Mouse (Mus musculus) lung, embryonic 16.5 days (tissue): ENCODE measurements at regions not wholly inside any gene's neighbourhood (a gene's known extent, or its start where the extent isn't known, plus 50 kb on each side); places are given as distances from the start of the nearest gene placed in this dataset.
A peak's percentile ranks its signal among the peaks of the same experiment; 100 is the strongest.

Experiments used
- ATAC-seq: fragments of 200-750 bp; cut with Nextera tagmentation; 2 replicates; pipeline ENCODE4 v1.8.0; 2017; ENCODE audit warnings: low read depth, mild to moderate bottlenecking, moderate library complexity
- H3K27ac ChIP-seq: fragments of 300-500 bp; sonication (generic); 2 replicates; pipeline ENCODE4 v1.5.1; 2014; ENCODE audit warnings: mild to moderate bottlenecking, control low read depth, low read length
- H3K27me3 ChIP-seq: fragments of 300-500 bp; sonication (generic); 2 replicates; pipeline ENCODE4 v1.6.1; 2014; ENCODE audit warnings: low read depth, low read length, mixed read lengths; ENCODE audit not compliant: control insufficient read depth, insufficient read depth
- H3K36me3 ChIP-seq: fragments of 300-500 bp; sonication (generic); 2 replicates; pipeline ENCODE4 v1.6.1; 2014; ENCODE audit warnings: low read length; ENCODE audit not compliant: control insufficient read depth, insufficient read depth
- H3K4me1 ChIP-seq: fragments of 300-500 bp; sonication (generic); replicated peaks from 2 replicates; pipeline ENCODE4 v1.6.1; 2014; ENCODE audit warnings: low read length, mixed read lengths; ENCODE audit not compliant: control insufficient read depth, insufficient read depth
- H3K4me2 ChIP-seq: fragments of 300-500 bp; sonication (generic); 2 replicates; pipeline ENCODE4 v1.6.1; 2014; ENCODE audit warnings: low read depth, low read length, control low read depth
- H3K4me3 ChIP-seq: fragments of 300-500 bp; sonication (generic); 2 replicates; pipeline ENCODE4 v1.5.1; 2014; ENCODE audit warnings: mild to moderate bottlenecking, low read length, control low read depth
- H3K9ac ChIP-seq: fragments of 300-500 bp; sonication (generic); 2 replicates; pipeline ENCODE4 v1.6.1; 2014; ENCODE audit warnings: low read length, control low read depth
- H3K9me3 ChIP-seq: fragments of 300-500 bp; sonication (generic); 2 replicates; pipeline ENCODE4 v1.6.1; 2016; ENCODE audit warnings: low read length; ENCODE audit not compliant: control insufficient read depth
- WGBS: fragments of 180-500 bp; shearing (Covaris S2); extraction: QIAGEN DNeasy Blood & Tissue Kit; methylation state at CpG from one replicate; pipeline ENCODE4 v1.1.7; 2014; 5-methylcytosine and 5-hydroxymethylcytosine counted together

GRCm38 (mm10) chr1:72013863-72014262 lies 198.2 kb downstream of the Mreg start:
- Histone ChIP-seq H3K9me3 (no peaks in the 10 kb centered on the region), H3K27me3 (no peaks in the 10 kb centered on the region), H3K4me2 (no peak overlapping the region), H3K36me3 (no peaks in the 10 kb centered on the region), H3K4me1 (peaks cover 12% of the 10 kb centered on the region), H3K27ac (no peak overlapping the region), H3K4me3 (no peak overlapping the region), H3K9ac (no peak overlapping the region)
- 77% methylated on average over 7 of the region's 7 CpGs for WGBS
- no peak for ATAC-seq

DNA sequence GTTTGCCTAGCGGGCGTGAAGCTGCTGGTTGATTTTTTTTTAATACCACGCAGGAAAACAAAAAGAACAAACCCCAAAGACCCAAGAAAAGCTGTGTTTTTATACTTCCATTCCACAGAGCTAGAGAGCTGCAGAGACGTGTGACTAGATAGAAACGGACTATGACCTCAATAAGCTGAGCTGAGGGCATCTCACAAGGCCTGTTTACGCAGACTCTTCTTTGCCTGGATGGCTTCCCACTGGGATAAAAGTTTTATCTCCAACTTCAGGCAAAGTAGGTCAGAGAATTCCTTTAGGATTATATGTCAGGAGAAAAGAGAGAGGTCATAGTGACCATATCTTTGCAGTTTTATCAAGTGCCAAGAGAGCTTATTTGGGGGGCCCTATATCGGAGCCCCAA lies 199.4 kb downstream of the Mreg start:
- Histone ChIP-seq H3K4me2 (no peak overlapping the region), H3K4me3 (no peak overlapping the region), H3K9me3 (no peaks in the 10 kb centered on the region), H3K27ac (no peak overlapping the region), H3K9ac (no peak overlapping the region), H3K36me3 (no peaks in the 10 kb centered on the region), H3K27me3 (no peaks in the 10 kb centered on the region), H3K4me1 (peaks cover 10% of the 10 kb centered on the region; the same call in 1 of the 2 replicates)
- 72% methylated on average over 7 of the region's 7 CpGs for WGBS
- no peak for ATAC-seq

DNA sequence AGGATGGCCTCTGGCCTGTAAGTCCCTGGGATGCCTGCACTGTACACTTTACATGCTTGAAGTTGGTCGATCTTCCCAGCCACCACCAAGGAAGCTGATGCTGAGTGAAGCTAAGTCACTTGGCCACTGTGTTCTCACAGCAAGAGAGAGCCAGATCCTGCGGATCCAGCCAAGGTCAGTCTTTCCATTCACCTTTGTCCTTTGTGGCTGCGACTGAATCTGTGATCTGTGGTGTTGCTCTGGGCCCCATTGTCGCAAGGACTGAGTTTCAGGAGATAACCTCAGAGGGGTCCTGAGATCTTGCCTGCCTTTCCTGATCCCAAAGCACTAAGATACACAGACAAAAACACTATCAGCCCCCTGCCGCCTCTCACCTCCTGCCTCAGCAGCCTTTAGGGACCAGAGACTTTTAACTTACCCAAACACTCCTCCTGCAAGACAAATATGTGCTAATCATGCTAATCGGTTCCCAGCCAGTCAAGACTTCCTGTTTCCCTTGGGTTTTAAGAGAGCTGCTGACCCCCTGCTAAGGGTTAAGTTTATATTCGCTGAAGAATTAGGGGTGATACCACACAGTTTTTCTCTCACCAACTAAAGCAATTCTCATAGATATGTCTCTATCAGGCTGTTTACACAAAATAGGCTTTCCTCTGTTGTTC lies 202.7 kb downstream of the Mreg start:
- Histone ChIP-seq H3K27me3 (no peaks in the 10 kb centered on the region), H3K4me3 (no peak overlapping the region), H3K9ac (no peak overlapping the region), H3K4me1 (peaks cover 5% of the 10 kb centered on the region; the same call in 1 of the 2 replicates), H3K27ac (no peak overlapping the region), H3K9me3 (no peaks in the 10 kb centered on the region), H3K4me2 (no peak overlapping the region), H3K36me3 (no peaks in the 10 kb centered on the region)
- no peak for ATAC-seq
- WGBS, result 20% methylated on average over 7 of the region's 7 CpGs

DNA sequence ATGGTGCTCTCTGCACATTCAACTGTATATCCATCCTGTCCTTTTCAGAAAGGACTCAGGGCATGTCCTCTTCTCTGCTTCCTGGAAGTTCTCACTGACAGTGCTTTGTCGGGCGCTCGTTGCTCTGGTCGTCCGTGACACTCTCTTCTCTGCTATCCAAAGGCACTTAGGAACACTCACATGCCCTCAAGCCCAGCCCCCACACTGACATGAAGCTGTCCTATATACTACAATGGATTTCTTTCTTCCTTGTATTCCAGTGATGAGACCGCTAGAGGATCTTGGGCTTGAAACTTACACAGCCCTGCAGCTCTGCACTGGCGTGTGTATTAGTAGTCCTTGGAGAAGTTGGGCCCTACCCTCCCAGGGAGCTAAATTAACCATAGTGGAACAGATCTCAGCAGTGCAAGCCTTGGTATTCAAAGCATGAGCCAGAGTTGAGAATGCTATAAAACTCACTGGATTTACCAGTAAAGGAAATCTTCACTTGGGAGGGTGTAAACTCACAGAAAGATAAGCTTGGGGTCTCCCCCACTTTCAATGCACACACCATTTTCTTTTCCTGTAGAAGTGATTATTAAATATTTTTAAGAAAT lies 205.3 kb downstream of the Mreg start:
- 56% methylated on average over 7 of the region's 7 CpGs for WGBS
- Histone ChIP-seq H3K36me3 (no peaks in the 10 kb centered on the region), H3K4me2 (no peak overlapping the region), H3K27ac (no peak overlapping the region), H3K4me1 (no peaks in the 10 kb centered on the region; the same call in 1 of the 2 replicates), H3K9ac (no peak overlapping the region), H3K27me3 (no peaks in the 10 kb centered on the region), H3K9me3 (no peaks in the 10 kb centered on the region), H3K4me3 (no peak overlapping the region)
- no peak for ATAC-seq

DNA sequence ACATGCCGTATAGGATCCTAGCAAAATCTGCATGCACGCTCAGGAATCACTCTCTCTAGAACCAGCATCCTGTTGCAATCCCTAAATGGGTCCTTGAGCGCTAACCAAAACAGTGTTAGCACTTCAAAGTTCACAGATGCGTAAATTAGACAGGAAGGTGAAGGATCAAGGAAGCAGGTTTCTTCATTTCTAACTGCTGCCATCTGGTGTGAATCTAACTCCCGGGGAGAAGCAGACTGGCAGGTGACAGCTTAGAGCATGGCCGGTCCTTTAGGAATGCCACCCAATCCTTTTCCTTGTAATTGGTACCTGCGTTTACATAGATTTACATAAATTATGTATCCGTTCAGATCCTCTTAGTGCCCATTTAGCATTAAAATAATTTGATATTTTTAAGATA lies 206.2 kb downstream of the Mreg start:
- Histone ChIP-seq H3K4me2 (no peak overlapping the region), H3K9ac (no peak overlapping the region), H3K27me3 (no peaks in the 10 kb centered on the region), H3K27ac (no peak overlapping the region), H3K36me3 (no peaks in the 10 kb centered on the region), H3K4me1 (no peaks in the 10 kb centered on the region; the same call in 1 of the 2 replicates), H3K4me3 (no peak overlapping the region), H3K9me3 (no peaks in the 10 kb centered on the region)
- no peak for ATAC-seq
- WGBS, result 61% methylated on average over 8 of the region's 8 CpGs

DNA sequence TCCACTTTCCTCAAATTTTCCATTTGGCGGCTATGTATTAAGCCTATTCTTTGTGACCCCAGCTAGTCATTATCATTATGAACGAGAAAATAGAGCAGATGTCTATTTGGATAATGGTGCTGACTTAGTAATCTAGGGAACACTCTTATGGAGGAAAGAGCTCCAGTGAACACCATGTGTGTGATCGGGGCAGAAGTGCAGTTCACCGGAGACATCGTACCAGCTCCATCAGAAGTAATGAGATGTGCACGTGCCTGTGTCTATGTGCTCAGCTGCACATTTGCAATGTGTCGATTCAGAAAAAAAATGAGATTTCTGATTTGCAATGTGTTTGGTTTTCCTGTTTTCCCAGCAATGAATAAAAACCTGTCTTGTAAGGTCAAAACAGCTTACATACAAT lies 206.6 kb downstream of the Mreg start:
- 85% methylated on average over 7 of the region's 7 CpGs for WGBS
- Histone ChIP-seq H3K27me3 (no peaks in the 10 kb centered on the region), H3K9me3 (no peaks in the 10 kb centered on the region), H3K27ac (no peak overlapping the region), H3K4me3 (no peak overlapping the region), H3K36me3 (no peaks in the 10 kb centered on the region), H3K4me1 (no peaks in the 10 kb centered on the region; the same call in 1 of the 2 replicates), H3K4me2 (no peak overlapping the region), H3K9ac (no peak overlapping the region)
- no peak for ATAC-seq

- Histone ChIP-seq H3K9me3 (no peaks in the 10 kb centered on the region), H3K4me3 (no peak overlapping the region), H3K36me3 (no peaks in the 10 kb centered on the region), H3K4me1 (no peaks in the 10 kb centered on the region; the same call in 1 of the 2 replicates), H3K27me3 (no peaks in the 10 kb centered on the region), H3K9ac (no peak overlapping the region), H3K4me2 (no peak overlapping the region), H3K27ac (peak overlapping the region; percentile 81)
- 71% methylated on average over 14 of the region's 14 CpGs for WGBS
- ATAC-seq, result no peak
Observed at GRCm38 (mm10) chr1:72003424-72004278, 208.5 kb downstream of the Mreg start.

DNA sequence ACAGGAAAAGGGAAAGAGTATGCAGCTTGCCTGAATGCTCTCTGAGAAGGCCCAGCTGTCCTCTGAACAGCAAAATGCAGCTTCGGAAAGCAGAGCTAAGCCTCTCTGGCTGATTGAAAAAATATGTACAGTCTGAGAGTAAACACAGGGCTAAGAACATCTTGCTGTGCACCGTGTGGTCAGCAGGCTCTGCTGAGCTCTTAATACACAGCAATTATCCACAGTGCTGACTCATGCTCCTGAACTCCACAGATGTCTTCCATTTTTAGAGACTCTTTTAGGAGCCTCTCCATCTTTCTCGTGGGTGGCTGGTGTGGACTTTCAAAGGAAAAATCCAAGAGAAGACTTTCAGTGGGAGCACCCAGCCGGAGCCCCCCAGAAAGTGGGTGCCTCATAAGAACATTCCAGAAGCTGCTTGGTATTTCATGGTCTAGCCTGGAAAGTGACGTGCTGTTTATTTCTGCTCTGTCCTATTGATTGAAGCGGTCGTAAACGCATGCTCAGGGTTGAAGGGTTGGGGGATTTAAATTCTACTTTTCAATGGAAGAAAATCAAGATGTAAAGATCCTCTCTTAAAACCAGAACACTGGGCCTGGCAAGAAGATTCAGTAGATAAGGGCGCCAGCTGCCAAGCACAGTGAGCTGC lies 209.5 kb downstream of the Mreg start:
- H3K36me3 ChIP-seq, result no peaks in the 10 kb centered on the region
- H3K27me3 ChIP-seq, result no peaks in the 10 kb centered on the region
- 48% methylated on average over 9 of the region's 9 CpGs for WGBS
- H3K9me3 ChIP-seq, result no peaks in the 10 kb centered on the region
- H3K4me2 ChIP-seq, result no peak overlapping the region
- no peak overlapping the region for H3K4me3 ChIP-seq
- H3K9ac ChIP-seq, result no peak overlapping the region
- ATAC-seq, result peak; percentile 94
- no peaks in the 10 kb centered on the region; the same call in 1 of the 2 replicates for H3K4me1 ChIP-seq
- peak overlapping the region; percentile 81 for H3K27ac ChIP-seq

GRCm38 (mm10) chr1:72000741-72001140 lies 211.4 kb downstream of the Mreg start:
- no peak overlapping the region for H3K4me2 ChIP-seq
- no peak for ATAC-seq
- H3K9ac ChIP-seq, result no peak overlapping the region
- no peaks in the 10 kb centered on the region for H3K36me3 ChIP-seq
- 60% methylated on average over 2 of the region's 2 CpGs for WGBS
- no peaks in the 10 kb centered on the region for H3K27me3 ChIP-seq
- no peaks in the 10 kb centered on the region for H3K9me3 ChIP-seq
- no peaks in the 10 kb centered on the region; the same call in 1 of the 2 replicates for H3K4me1 ChIP-seq
- no peak overlapping the region for H3K4me3 ChIP-seq
- H3K27ac ChIP-seq, result no peak overlapping the region
